Mouse (Mus musculus): ENCODE measurements around the gene Lgi4.

DNA sequence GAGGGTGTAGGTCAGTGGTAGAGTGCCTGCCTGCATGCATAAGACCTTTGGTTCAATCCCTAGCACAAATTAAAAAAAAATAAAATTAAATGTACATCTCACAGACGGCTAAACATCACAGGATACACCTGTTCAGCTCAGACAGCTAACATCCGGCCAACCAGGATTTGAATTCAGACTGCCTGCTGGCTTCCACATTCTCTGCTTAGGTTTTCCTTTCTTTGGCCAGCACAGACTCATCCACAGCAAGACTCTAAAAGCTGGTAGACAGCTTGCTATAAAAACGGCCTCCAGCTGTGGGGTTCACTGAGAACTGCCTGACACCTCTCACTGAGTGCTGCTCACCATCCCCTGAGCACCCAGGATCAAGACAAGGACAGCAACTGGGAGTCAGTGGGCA, 47.0 kb downstream of the Lgi4 start:
- TF ChIP-seq CTCF (IDR thresholded peaks at IDR 0.05) (no peak), EP300 (IDR thresholded peaks at IDR 0.05) (no peak)
